Mouse (Mus musculus): Measurements from ENCODE around the gene Synrg. TPM values are rescaled to one million over a fixed set of nuclear protein-coding genes. Genes with fewer than 3 reads are reported as not detected.

The Synrg gene
- polyA plus RNA-seq, 1 experiment = 26.6 TPM

DNA sequence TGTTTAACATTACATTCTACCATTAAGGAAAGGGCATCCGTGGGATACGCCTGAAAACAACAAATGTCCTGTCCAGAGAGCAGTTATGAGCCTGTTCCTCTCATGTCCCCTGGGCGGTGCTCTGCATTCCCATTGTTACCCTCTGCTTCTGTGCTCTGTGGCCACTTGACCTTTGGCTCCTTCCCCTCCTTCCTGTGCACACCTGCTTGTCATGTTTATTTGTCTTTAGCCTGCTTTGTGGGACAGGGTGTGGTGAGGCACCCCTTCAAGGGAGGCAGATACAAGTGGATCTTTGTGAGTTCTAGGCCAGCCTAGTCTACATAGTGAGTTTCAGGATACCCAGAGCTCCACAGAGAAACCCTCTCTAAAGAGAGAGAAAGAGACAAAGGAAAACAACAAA, 30.3 kb downstream of the Synrg start:
- Histone ChIP-seq H3K4me1 (ENCODE audit: control insufficient read depth, insufficient read depth, low read length) (peaks cover 5% of the 10 kb centered on the region; the same call in 1 of the 2 replicates), H3K4me3 (replicated peaks; ENCODE audit: insufficient read depth, low read depth, low read length) (no peak overlapping the region), H3K27me3 (ENCODE audit: control insufficient read depth, insufficient read depth, low read length) (no peaks in the 10 kb centered on the region), H3K27ac (ENCODE audit: insufficient read depth, low read length) (no peak overlapping the region)
- no peak for DNase-seq
- TF ChIP-seq CTCF (IDR thresholded peaks at IDR 0.05; ENCODE audit: borderline replicate concordance, insufficient read depth, low read depth, low read length) = no peak
- TF ChIP-seq POLR2A (IDR thresholded peaks at IDR 0.05; ENCODE audit: borderline replicate concordance, insufficient read depth, low read length) = no peak
- 83% methylated on average over 3 of the region's 3 CpGs for WGBS

DNA sequence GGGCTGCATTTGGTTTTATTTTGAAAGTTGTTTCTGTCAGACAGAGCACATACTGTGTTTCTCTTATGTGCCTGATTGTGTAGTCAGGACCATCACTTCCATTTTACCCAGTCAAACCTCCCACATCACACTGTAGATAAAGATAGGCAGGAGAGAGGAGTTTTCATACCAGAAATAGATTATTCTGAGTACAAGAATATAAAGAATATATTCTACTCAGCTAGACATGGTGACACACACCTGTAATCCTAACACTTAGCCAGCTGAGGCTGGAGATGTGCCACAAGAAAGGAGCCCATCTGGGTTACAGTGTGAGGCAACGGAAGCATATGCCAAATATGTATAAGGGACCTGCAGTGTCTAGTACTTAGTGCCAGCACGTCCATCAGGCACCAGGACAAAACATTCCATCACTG, 31.3 kb downstream of the Synrg start:
- no peak for TF ChIP-seq POLR2A (IDR thresholded peaks at IDR 0.05; ENCODE audit: borderline replicate concordance, insufficient read depth, low read length)
- no peak for TF ChIP-seq CTCF (IDR thresholded peaks at IDR 0.05; ENCODE audit: borderline replicate concordance, insufficient read depth, low read depth, low read length)
- Histone ChIP-seq H3K4me3 (replicated peaks; ENCODE audit: insufficient read depth, low read depth, low read length) (no peak overlapping the region), H3K27me3 (ENCODE audit: control insufficient read depth, insufficient read depth, low read length) (no peaks in the 10 kb centered on the region), H3K27ac (ENCODE audit: insufficient read depth, low read length) (no peak overlapping the region), H3K4me1 (ENCODE audit: control insufficient read depth, insufficient read depth, low read length) (peaks cover 5% of the 10 kb centered on the region; the same call in 1 of the 2 replicates)
- WGBS = 43% methylated on average over 2 of the region's 2 CpGs
- DNase-seq = no peak

DNA sequence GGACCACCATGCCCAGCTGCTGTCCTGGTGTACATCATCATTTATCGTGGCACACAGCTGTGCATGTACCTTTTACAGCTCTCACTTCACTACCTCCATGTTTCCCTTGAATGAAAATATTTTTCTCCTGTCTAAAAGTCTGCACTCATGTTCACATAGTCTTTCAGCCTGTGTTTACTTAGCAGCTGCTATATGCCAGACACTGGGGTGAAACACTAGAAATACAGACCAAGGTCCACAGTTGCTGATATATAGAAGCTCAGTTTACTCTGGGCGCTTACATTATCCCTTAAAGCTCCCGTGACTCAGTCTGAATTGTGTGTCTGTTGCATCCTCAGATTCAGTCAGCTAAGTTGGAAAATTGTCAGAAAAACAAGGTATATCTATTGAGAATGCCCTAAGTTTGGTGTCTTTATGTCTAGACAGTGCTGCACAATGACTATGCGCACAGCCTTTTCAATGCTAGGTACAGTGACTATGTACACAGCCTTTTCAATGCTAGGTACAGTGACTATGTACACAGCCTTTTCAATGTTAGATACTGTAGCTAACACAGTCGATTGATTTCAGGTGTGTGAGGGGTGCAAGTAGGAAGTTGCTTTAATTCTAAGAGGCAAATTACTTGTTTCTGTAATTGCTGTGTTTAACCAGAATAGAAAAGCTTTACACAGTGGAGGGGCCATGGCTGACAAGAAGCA, 33.1 kb downstream of the Synrg start:
- Histone ChIP-seq H3K27me3 (ENCODE audit: control insufficient read depth, insufficient read depth, low read length) (no peaks in the 10 kb centered on the region), H3K4me3 (replicated peaks; ENCODE audit: insufficient read depth, low read depth, low read length) (no peak overlapping the region), H3K27ac (ENCODE audit: insufficient read depth, low read length) (no peak overlapping the region), H3K4me1 (ENCODE audit: control insufficient read depth, insufficient read depth, low read length) (no peaks in the 10 kb centered on the region)
- 94% methylated on average over 5 of the region's 5 CpGs for WGBS
- DNase-seq = no peak
- TF ChIP-seq CTCF (IDR thresholded peaks at IDR 0.05; ENCODE audit: borderline replicate concordance, insufficient read depth, low read depth, low read length) (no peak), POLR2A (IDR thresholded peaks at IDR 0.05; ENCODE audit: borderline replicate concordance, insufficient read depth, low read length) (no peak)

DNA sequence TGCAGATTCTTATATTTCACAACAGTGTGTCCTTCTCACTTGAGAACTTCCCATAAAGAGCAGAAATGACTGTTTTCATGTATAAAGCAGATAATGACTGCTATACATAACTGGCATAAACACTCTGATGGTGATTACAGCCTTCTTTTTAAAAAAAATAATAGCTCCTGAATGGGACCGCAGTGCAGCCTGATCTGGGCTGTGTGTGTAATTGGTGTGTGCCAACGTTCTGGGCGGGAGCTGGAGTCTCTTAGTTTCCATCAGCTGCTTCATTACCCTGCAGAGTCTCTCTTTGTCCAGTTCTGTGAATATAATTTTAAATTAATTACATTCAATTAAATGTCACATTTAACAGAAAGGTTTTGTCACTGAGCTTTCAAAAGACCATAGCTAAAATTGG, 34.8 kb downstream of the Synrg start:
- no peaks in the 10 kb centered on the region; the same call in 1 of the 2 replicates for H3K27me3 ChIP-seq (ENCODE audit: control insufficient read depth, insufficient read depth, low read length)
- no peak for DNase-seq
- 80% methylated on average over 3 of the region's 3 CpGs for WGBS
- TF ChIP-seq POLR2A (IDR thresholded peaks at IDR 0.05; ENCODE audit: borderline replicate concordance, insufficient read depth, low read length) (no peak), CTCF (IDR thresholded peaks at IDR 0.05; ENCODE audit: borderline replicate concordance, insufficient read depth, low read depth, low read length) (no peak)
- no peak overlapping the region for H3K27ac ChIP-seq (ENCODE audit: insufficient read depth, low read length)
- H3K4me3 ChIP-seq (replicated peaks; ENCODE audit: insufficient read depth, low read depth, low read length) = no peak overlapping the region
- no peaks in the 10 kb centered on the region for H3K4me1 ChIP-seq (ENCODE audit: control insufficient read depth, insufficient read depth, low read length)

DNA sequence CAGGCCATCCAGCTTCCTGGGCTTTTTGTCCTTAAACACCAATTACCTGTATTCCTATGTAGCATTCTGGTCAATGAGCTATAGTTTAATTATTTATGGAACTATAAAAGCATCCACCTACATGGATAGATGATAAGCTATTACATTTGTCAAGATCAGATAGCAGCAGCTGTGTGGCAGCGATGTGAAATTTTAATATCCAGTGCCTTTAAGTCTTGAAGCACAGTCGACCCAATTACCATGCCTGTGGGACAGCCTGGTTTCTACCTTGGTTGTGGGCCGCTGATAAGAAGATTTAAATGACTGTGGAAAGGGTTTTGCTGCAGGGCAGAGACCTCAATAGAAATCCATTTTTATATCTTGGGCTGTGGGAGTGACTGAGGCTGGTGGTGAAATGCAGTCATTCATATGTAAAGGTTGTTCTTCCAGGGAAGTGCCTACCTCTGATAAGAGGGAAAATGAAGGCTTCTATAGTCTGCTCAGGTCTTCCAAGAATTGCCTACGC, 35.2 kb downstream of the Synrg start:
- no peak overlapping the region for H3K4me3 ChIP-seq (replicated peaks; ENCODE audit: insufficient read depth, low read depth, low read length)
- no peak overlapping the region for H3K27ac ChIP-seq (ENCODE audit: insufficient read depth, low read length)
- TF ChIP-seq CTCF (IDR thresholded peaks at IDR 0.05; ENCODE audit: borderline replicate concordance, insufficient read depth, low read depth, low read length) (no peak), POLR2A (IDR thresholded peaks at IDR 0.05; ENCODE audit: borderline replicate concordance, insufficient read depth, low read length) (no peak)
- WGBS = 88% methylated on average over 4 of the region's 4 CpGs
- H3K27me3 ChIP-seq (ENCODE audit: control insufficient read depth, insufficient read depth, low read length) = no peaks in the 10 kb centered on the region; the same call in 1 of the 2 replicates
- no peak for DNase-seq
- H3K4me1 ChIP-seq (ENCODE audit: control insufficient read depth, insufficient read depth, low read length) = no peaks in the 10 kb centered on the region

DNA sequence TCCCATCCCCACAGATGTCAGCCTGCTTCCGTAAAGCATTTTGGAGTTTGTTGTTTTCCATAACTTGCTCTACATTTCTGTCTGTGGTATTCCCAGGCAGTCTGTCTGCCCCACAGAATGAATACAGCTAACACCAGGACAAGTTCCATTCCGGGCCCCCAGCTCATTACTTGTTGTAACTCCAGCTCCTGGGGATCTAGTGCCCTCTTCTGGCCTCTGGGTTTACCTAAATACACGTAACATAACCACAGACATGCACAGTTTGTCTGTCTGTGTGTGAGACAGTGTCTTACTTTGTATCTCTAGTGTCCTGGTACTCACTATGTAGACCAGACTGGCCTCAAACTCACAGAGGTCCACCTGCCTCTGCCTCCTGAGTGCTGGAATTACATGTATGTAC, 37.0 kb downstream of the Synrg start:
- WGBS = 93% methylated on average over 3 of the region's 3 CpGs
- TF ChIP-seq POLR2A (IDR thresholded peaks at IDR 0.05; ENCODE audit: borderline replicate concordance, insufficient read depth, low read length) (no peak), CTCF (IDR thresholded peaks at IDR 0.05; ENCODE audit: borderline replicate concordance, insufficient read depth, low read depth, low read length) (no peak)
- H3K4me3 ChIP-seq (replicated peaks; ENCODE audit: insufficient read depth, low read depth, low read length) = no peak overlapping the region
- no peak overlapping the region for H3K27ac ChIP-seq (ENCODE audit: insufficient read depth, low read length)
- no peaks in the 10 kb centered on the region; the same call in 1 of the 2 replicates for H3K27me3 ChIP-seq (ENCODE audit: control insufficient read depth, insufficient read depth, low read length)
- H3K4me1 ChIP-seq (ENCODE audit: control insufficient read depth, insufficient read depth, low read length) = no peaks in the 10 kb centered on the region
- DNase-seq = no peak

DNA sequence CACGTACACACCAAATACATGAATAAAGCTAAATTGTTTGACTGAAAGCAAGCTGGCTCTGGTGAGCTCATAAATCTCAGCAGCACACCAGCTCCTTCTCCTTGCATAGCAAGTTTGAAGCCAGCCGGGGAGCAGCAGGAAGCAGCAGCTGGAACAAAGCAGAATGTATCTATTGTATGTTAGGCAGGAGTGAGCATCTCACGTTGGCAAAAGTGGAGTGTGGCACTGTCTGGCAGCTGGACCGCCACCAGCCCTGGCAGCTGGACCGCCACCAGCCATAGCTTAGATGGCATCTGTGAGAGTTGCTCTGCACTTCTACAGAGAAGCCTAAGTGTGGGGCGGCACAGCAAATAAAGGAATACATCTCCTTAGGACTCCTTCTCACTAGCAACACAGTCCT, 39.8 kb downstream of the Synrg start:
- no peak for DNase-seq
- Histone ChIP-seq H3K4me1 (ENCODE audit: control insufficient read depth, insufficient read depth, low read length) (no peaks in the 10 kb centered on the region), H3K27me3 (ENCODE audit: control insufficient read depth, insufficient read depth, low read length) (no peaks in the 10 kb centered on the region; the same call in 1 of the 2 replicates), H3K4me3 (replicated peaks; ENCODE audit: insufficient read depth, low read depth, low read length) (no peak overlapping the region), H3K27ac (ENCODE audit: insufficient read depth, low read length) (no peak overlapping the region)
- 62% methylated on average over 6 of the region's 6 CpGs for WGBS
- TF ChIP-seq POLR2A (IDR thresholded peaks at IDR 0.05; ENCODE audit: borderline replicate concordance, insufficient read depth, low read length) (no peak), CTCF (IDR thresholded peaks at IDR 0.05; ENCODE audit: borderline replicate concordance, insufficient read depth, low read depth, low read length) (no peak)

DNA sequence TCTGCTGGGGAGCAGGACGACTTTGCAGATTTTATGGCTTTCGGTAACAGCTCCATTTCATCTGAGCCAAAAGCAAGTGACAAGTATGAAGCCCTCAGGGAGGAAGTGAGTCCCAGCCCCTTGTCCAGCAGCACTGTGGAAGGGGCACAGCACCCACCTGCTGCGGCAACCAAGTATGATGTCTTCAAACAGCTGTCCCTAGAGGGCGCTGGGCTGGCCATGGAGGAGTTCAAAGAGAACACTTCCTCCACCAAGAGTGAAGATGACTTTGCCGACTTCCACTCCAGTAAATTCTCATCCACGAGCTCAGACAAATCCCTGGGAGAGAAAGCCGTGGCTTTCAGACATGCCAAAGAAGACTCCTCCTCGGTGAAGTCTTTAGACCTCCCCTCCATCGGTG, 44.8 kb downstream of the Synrg start:
- no peaks in the 10 kb centered on the region for H3K27me3 ChIP-seq (ENCODE audit: control insufficient read depth, insufficient read depth, low read length)
- no peak for DNase-seq
- 53% methylated on average over 9 of the region's 9 CpGs for WGBS
- TF ChIP-seq CTCF (IDR thresholded peaks at IDR 0.05; ENCODE audit: borderline replicate concordance, insufficient read depth, low read depth, low read length) (peak; percentile 34; the same call in 1 of the 2 replicates), POLR2A (IDR thresholded peaks at IDR 0.05; ENCODE audit: borderline replicate concordance, insufficient read depth, low read length) (no peak)
- no peak overlapping the region for H3K4me3 ChIP-seq (replicated peaks; ENCODE audit: insufficient read depth, low read depth, low read length)
- peaks cover 13% of the 10 kb centered on the region; the same call in 1 of the 2 replicates for H3K4me1 ChIP-seq (ENCODE audit: control insufficient read depth, insufficient read depth, low read length)
- no peak overlapping the region for H3K27ac ChIP-seq (ENCODE audit: insufficient read depth, low read length)

All from cerebellum, adult 2 months (tissue).